Comparison of ENCODE assay signal across 24 mouse cellular contexts in genomic region chr4:108630096-108630495, GRCm38 (mm10). TPM values are rescaled to one million over a fixed set of nuclear protein-coding genes. Genes with fewer than 3 reads are reported as not detected.
"Had no signal": no experiment of that assay in that cellular context is flagged by ENCODE, and none has a peak within 500 bp of the region (broad histone marks: within the 10 kb centered on the region; RNA-seq: fewer than 3 reads in every experiment).

No protein-coding gene starts in this region.

- H3K9ac ChIP-seq: heart, embryonic 13.5 days; heart, embryonic 15.5 days; hindbrain, embryonic 13.5 days; hindbrain, embryonic 15.5 days; limb, embryonic 13.5 days; limb, embryonic 15.5 days; liver, embryonic 12.5 days; liver, embryonic 14.5 days had no signal

- H3K27ac ChIP-seq: heart, adult 2 months; heart, embryonic 13.5 days; heart, embryonic 15.5 days; hindbrain, embryonic 13.5 days; hindbrain, embryonic 15.5 days; hindbrain, postnatal 0 days; limb, embryonic 13.5 days; limb, embryonic 15.5 days; liver, embryonic 12.5 days; liver, embryonic 14.5 days had no signal

- H3K4me3 ChIP-seq: heart, adult 2 months; heart, embryonic 13.5 days; heart, embryonic 15.5 days; hindbrain, embryonic 13.5 days; hindbrain, embryonic 15.5 days; limb, embryonic 13.5 days; limb, embryonic 15.5 days; liver, embryonic 12.5 days had no signal

- H3K4me1 ChIP-seq: heart, embryonic 13.5 days; heart, embryonic 15.5 days; hindbrain, embryonic 13.5 days; hindbrain, embryonic 15.5 days; limb, embryonic 13.5 days; limb, embryonic 15.5 days; liver, embryonic 12.5 days had no signal

- H3K4me2 ChIP-seq: heart, embryonic 11.5 days; heart, embryonic 13.5 days; heart, embryonic 15.5 days; hindbrain, embryonic 13.5 days; hindbrain, embryonic 15.5 days; limb, embryonic 13.5 days; limb, embryonic 15.5 days; liver, embryonic 12.5 days had no signal

- H3K9me3 ChIP-seq: heart, embryonic 13.5 days; heart, embryonic 15.5 days; hindbrain, embryonic 13.5 days; hindbrain, embryonic 15.5 days; limb, embryonic 13.5 days; limb, embryonic 15.5 days; liver, embryonic 12.5 days had no signal

- ATAC-seq: forebrain, embryonic 16.5 days; intestine, embryonic 16.5 days; liver, embryonic 12.5 days had no signal

- H3K27me3 ChIP-seq: heart, embryonic 13.5 days; heart, embryonic 15.5 days; hindbrain, embryonic 13.5 days; hindbrain, embryonic 15.5 days; limb, embryonic 13.5 days; limb, embryonic 15.5 days; liver, embryonic 12.5 days had no signal

- DNase-seq: gastrocnemius, postnatal 14 days; gastrocnemius, postnatal 36 days; heart, adult 2 months; heart, postnatal 14 days; heart, postnatal 36 days; kidney, adult 11 months; kidney, adult 8-10 months; kidney, postnatal 25 days; layer of hippocampus, adult 9-11 months; layer of hippocampus, postnatal 36 days; left cerebral cortex, postnatal 4 days had no signal

RNA-seq across cellular contexts. Expression of gene Orc1, which starts 50.9 kb away (rescaled TPM):
- total RNA-seq: heart, adult 2 months had no signal
- polyA plus RNA-seq: liver, adult 2 months had no signal
